Mouse (Mus musculus) heart, adult 2 months (tissue): ENCODE data around the gene Nln.

ENCODE experiments used
- CTCF ChIP-seq: fragments of 200-600 bp; IDR thresholded peaks from 2 replicates; pipeline ENCODE4 v1.8.1; 2022; ENCODE audit warnings: antibody characterized with exemption, mild to moderate bottlenecking, moderate library complexity
- POLR2A ChIP-seq: fragments of 200-500 bp; IDR thresholded peaks from 2 replicates; pipeline ENCODE4 v1.6.1; 2011; ENCODE audit warnings: mild to moderate bottlenecking, low read depth, low read length, control low read depth; ENCODE audit not compliant: insufficient read depth

DNA sequence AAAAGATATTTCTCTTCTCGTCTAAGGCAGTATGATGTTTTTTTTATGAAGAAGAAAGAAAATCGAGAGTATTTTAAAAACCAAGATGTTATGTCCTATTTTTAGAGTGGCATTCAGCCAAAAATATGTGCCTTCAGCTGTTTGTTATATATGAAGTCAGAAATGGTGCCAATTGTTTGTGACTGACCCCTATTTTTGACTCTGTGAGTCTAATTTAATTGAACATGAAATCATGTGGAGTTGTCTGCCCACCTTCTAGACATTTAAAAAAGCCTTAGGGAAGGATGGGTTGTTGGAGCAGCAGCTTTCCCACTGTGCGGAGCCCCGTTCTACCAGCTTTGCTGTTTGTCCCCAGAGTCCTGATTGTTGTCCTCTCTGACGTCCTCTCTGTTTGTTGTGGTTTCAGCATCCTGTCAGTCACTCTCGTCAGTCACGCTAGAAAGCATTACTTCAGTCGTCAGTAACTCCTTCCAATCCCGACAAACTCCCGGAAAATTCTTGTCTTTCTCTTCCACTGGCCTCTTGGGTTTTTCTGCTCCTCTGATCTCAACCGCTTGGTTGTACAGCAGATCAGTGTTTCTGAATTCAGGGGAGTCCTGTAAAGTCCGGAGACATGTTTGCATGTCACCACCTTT lies 3.0 kb upstream of the Nln start:
- TF ChIP-seq CTCF, result no peak
- no peak for TF ChIP-seq POLR2A
